8 mouse cellular contexts compared by ENCODE assay signal in genomic region chr9:71591938-71592548, GRCm38 (mm10). TPM values are rescaled to one million over a fixed set of nuclear protein-coding genes. Genes with fewer than 3 reads are reported as not detected.
DNase-seq lines count a peak whose midpoint lies in the region; ATAC-seq and TF ChIP-seq lines count a peak whose summit lies in the region.

TSS of gene Myzap (minus strand) at chr9:71592360.

- no peaks in the 10 kb centered on the region for H3K36me3 ChIP-seq in hindbrain, embryonic 16.5 days (ENCODE audit: control insufficient read depth, insufficient read depth, low read length)

- peak within 1 kb of the TSS; percentile 79 for H3K4me3 ChIP-seq in gastrocnemius, adult 2 months
- H3K4me3 ChIP-seq in hindbrain, embryonic 16.5 days (ENCODE audit: low read length): peak within 1 kb of the TSS; percentile 63

- intact Hi-C loops in gastrocnemius, adult 2 months (cut with DNase I): no loop called here

- TF ChIP-seq CTCF in gastrocnemius, adult 2 months (IDR thresholded peaks at IDR 0.05): no peak

- peak; percentile 96 for ATAC-seq in common myeloid progenitor, adult 5-6 weeks (replicated peaks; ENCODE audit: low read depth, poor library complexity, severe bottlenecking)
- peak; percentile 91 for ATAC-seq in hindbrain, embryonic 16.5 days
- peak; percentile 99 for ATAC-seq in megakaryocyte-erythroid progenitor cell, adult 5-6 weeks (replicated peaks; ENCODE audit: low FRiP score, low TSS enrichment, poor library complexity, severe bottlenecking)

- H3K27me3 ChIP-seq in hindbrain, embryonic 16.5 days (replicated peaks; ENCODE audit: control insufficient read depth, insufficient read depth, low read length): no peaks in the 10 kb centered on the region; the same call in 1 of the 2 replicates

- peak; percentile 43 for DNase-seq in WW6 (ENCODE audit: low read depth, low spot score)
- peak; percentile 93 for DNase-seq in gastrocnemius, adult 2 months
- peak; percentile 18 to 33 for DNase-seq in left cerebral cortex, adult 8-10 months (ENCODE audit: low spot score in 2 of 2)
- peak; percentile 63 for DNase-seq in right cerebral cortex, postnatal 25 days
- DNase-seq in urinary bladder, postnatal 36 days (ENCODE audit: low spot score in 2 of 2): peak; percentile 94 to 95

- peak within 1 kb of the TSS; percentile 75 for H3K9ac ChIP-seq in hindbrain, embryonic 16.5 days (ENCODE audit: low read depth, low read length)

- H3K9me3 ChIP-seq in hindbrain, embryonic 16.5 days (ENCODE audit: control insufficient read depth, low read length): no peaks in the 10 kb centered on the region

- peak within 1 kb of the TSS; percentile 94 for H3K4me2 ChIP-seq in hindbrain, embryonic 16.5 days (ENCODE audit: low read length)

- under 1% methylated on average over 29 of the region's 29 CpGs for WGBS in hindbrain, embryonic 16.5 days

- peaks cover 4% of the 10 kb centered on the region; the same call in 1 of the 2 replicates for H3K4me1 ChIP-seq in hindbrain, embryonic 16.5 days (ENCODE audit: control insufficient read depth, insufficient read depth, low read depth, low read length)

- H3K27ac ChIP-seq in gastrocnemius, adult 2 months: peak within 1 kb of the TSS; percentile 85
- no peak within 1 kb of the TSS for H3K27ac ChIP-seq in hindbrain, embryonic 16.5 days (ENCODE audit: low read depth, low read length)

RNA-seq across cellular contexts. Expression of gene Myzap, which starts in this region (rescaled TPM):
- total RNA-seq in common myeloid progenitor, adult 5-6 weeks (2017): 0.27 TPM in 1 of 2 replicates, not detected in the other
- 1 to 10 TPM; 3.7 to 5.1 TPM for total RNA-seq in gastrocnemius, adult 2 months (2021)
- 1.9 and 2.3 TPM in 2 replicates for polyA plus RNA-seq in hindbrain, embryonic 16.5 days (2015; fragmentation: Nextera tagmentation; extraction: Ambion mirVana)
- total RNA-seq in left cerebral cortex, adult 8-10 months (2022): 1 to 10 TPM; 1.4 to 2.0 (median 1.4) TPM
- not detected in 2 replicates for total RNA-seq in megakaryocyte-erythroid progenitor cell, adult 5-6 weeks (2014; fragmentation: Nextera tagmentation)
- not detected in 2 replicates for total RNA-seq in megakaryocyte-erythroid progenitor cell, adult 5-6 weeks (2017)

Comparison
In these comparisons a context has a peak if more than half of its experiments do, and no peak if none do; other contexts are left out.
1. Peak in ATAC-seq in common myeloid progenitor, adult 5-6 weeks; RNA of the gene not detected or under 1 TPM.
2. Peak in ATAC-seq in megakaryocyte-erythroid progenitor cell, adult 5-6 weeks; RNA of the gene not detected or under 1 TPM.
3. DNase-seq: peak in every context shown above with its lines; median percentile 94 in urinary bladder, postnatal 36 days; 93 in gastrocnemius, adult 2 months; 63 in right cerebral cortex, postnatal 25 days; 43 in WW6; 26 in left cerebral cortex, adult 8-10 months.